Mouse (Mus musculus) liver, adult 2 months (tissue): ENCODE measurements at regions not wholly inside any gene's neighbourhood (a gene's known extent, or its start where the extent isn't known, plus 50 kb on each side); places are given as distances from the start of the nearest gene placed in this dataset.

ENCODE experiments used
- DNase-seq: peaks from one replicate; pipeline ENCODE4 v3.0.0-alpha.2; 2011; ENCODE audit warnings: low read depth, low spot score; ENCODE audit errors: extremely low read depth
- H3K27ac ChIP-seq: fragments of 200-500 bp; replicated peaks from 2 replicates; pipeline ENCODE4 v1.5.1; 2012; ENCODE audit warnings: low read depth, mild to moderate bottlenecking, control low read depth, inconsistent platforms, low read length; ENCODE audit not compliant: insufficient read depth
- H3K27me3 ChIP-seq: fragments of 200-500 bp; 2 replicates; pipeline ENCODE4 v1.6.1; 2012; ENCODE audit warnings: mild to moderate bottlenecking, moderate library complexity, low read length, inconsistent platforms; ENCODE audit not compliant: control insufficient read depth, insufficient read depth
- H3K36me3 ChIP-seq: fragments of 200-500 bp; 2 replicates; pipeline ENCODE4 v1.6.1; 2012; ENCODE audit warnings: low read length, inconsistent platforms; ENCODE audit not compliant: control insufficient read depth, insufficient read depth
- H3K4me1 ChIP-seq: fragments of 200-500 bp; 2 replicates; pipeline ENCODE4 v1.6.1; 2011; ENCODE audit warnings: low read length; ENCODE audit not compliant: control insufficient read depth, insufficient read depth
- H3K4me3 ChIP-seq: fragments of 200-500 bp; 2 replicates; pipeline ENCODE4 v1.5.1; 2011; ENCODE audit warnings: low read depth, mild to moderate bottlenecking, control low read depth, low read length, moderate library complexity; ENCODE audit not compliant: insufficient read depth
- H3K79me2 ChIP-seq: fragments of 200-500 bp; 2 replicates; pipeline ENCODE4 v1.6.1; 2012; ENCODE audit warnings: inconsistent platforms, mild to moderate bottlenecking, low read length, moderate library complexity; ENCODE audit not compliant: control insufficient read depth, insufficient read depth
- H3K9ac ChIP-seq: fragments of 200-500 bp; 2 replicates; pipeline ENCODE4 v1.6.1; 2012; ENCODE audit warnings: low read depth, mild to moderate bottlenecking, control low read depth, inconsistent platforms, low read length
- CTCF ChIP-seq: fragments of 200-500 bp; IDR thresholded peaks from 2 replicates; pipeline ENCODE4 v1.5.1; 2011; ENCODE audit warnings: low read depth, low read length, control low read depth
- POLR2A ChIP-seq: fragments of 200-500 bp; IDR thresholded peaks from 2 replicates; pipeline ENCODE4 v1.6.1; 2011; ENCODE audit warnings: low read length, control low read depth; ENCODE audit not compliant: insufficient read depth; ENCODE audit errors: extremely low read depth
- WGBS: fragments of 180-500 bp; shearing (Covaris S2); methylation state at CpG from one replicate; pipeline ENCODE4 v1.1.7; 2018; 5-methylcytosine and 5-hydroxymethylcytosine counted together

GRCm38 (mm10) chr3:148422205-148422604 is 568.1 kb downstream of the Adgrl2 start:
- no peaks in the 10 kb centered on the region for H3K79me2 ChIP-seq
- no peak overlapping the region for H3K9ac ChIP-seq
- H3K27me3 ChIP-seq: no peaks in the 10 kb centered on the region
- H3K27ac ChIP-seq: no peak overlapping the region
- H3K36me3 ChIP-seq: no peaks in the 10 kb centered on the region
- DNase-seq: no peak
- WGBS: 85% methylated on average over 2 of the region's 2 CpGs
- no peak overlapping the region for H3K4me3 ChIP-seq
- no peak for TF ChIP-seq CTCF
- no peak for TF ChIP-seq POLR2A
- no peaks in the 10 kb centered on the region for H3K4me1 ChIP-seq

DNA sequence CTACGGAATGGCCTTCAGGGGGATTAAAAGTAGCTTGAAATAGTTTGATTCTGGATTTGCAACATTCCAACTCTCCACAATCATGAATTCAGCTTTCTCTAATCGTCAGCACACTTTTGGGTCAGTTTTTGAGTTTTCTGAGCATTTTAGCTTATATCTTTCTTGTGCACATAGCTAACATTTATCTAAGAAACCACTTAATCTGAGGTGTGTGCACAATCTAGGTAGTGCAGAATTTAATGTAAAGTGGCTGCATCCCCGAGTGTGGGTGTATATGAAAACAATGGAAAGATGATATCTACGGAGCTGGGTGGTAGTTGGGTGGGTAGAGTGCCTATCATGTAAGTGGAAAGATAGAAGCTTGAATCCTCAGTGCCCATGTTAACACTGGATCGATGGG is 570.1 kb downstream of the Adgrl2 start:
- no peaks in the 10 kb centered on the region for H3K36me3 ChIP-seq
- no peak overlapping the region for H3K9ac ChIP-seq
- H3K4me1 ChIP-seq: no peaks in the 10 kb centered on the region
- no peaks in the 10 kb centered on the region for H3K79me2 ChIP-seq
- H3K27ac ChIP-seq: no peak overlapping the region
- no peaks in the 10 kb centered on the region for H3K27me3 ChIP-seq
- DNase-seq: no peak
- no peak overlapping the region for H3K4me3 ChIP-seq
- WGBS: 92% methylated on average over 5 of the region's 5 CpGs
- TF ChIP-seq POLR2A (no peak), CTCF (no peak)

GRCm38 (mm10) chr3:148419462-148420074 is 570.8 kb downstream of the Adgrl2 start:
- no peak overlapping the region for H3K4me3 ChIP-seq
- TF ChIP-seq POLR2A: no peak
- TF ChIP-seq CTCF: no peak
- H3K9ac ChIP-seq: no peak overlapping the region
- no peaks in the 10 kb centered on the region for H3K79me2 ChIP-seq
- H3K27ac ChIP-seq: no peak overlapping the region
- H3K36me3 ChIP-seq: no peaks in the 10 kb centered on the region
- WGBS: 71% methylated on average over 2 of the region's 2 CpGs
- DNase-seq: no peak
- H3K27me3 ChIP-seq: no peaks in the 10 kb centered on the region
- no peaks in the 10 kb centered on the region for H3K4me1 ChIP-seq

DNA sequence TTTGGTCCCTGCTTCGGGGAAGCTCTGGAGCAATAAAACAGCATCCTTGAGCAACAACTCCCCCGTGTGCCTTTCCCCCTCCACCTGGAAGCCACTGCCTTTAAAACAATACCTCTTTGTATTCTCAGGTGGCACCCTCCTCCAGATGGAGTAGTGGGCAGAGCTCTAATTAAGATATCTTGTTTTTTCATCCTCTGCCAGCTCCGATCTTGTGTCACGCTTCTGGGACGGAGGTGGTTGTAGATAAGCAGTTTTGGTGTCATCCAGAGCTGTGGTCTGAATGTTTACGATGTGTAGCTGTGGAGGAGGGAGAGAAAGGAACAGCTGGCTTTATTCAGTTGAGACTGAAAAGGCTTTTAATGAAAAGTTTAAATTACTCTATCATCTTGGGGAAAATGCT is 572.3 kb downstream of the Adgrl2 start:
- DNase-seq: no peak
- no peaks in the 10 kb centered on the region for H3K27me3 ChIP-seq
- no peak overlapping the region for H3K27ac ChIP-seq
- H3K4me1 ChIP-seq: no peaks in the 10 kb centered on the region
- H3K9ac ChIP-seq: no peak overlapping the region
- no peak overlapping the region for H3K4me3 ChIP-seq
- H3K79me2 ChIP-seq: no peaks in the 10 kb centered on the region
- TF ChIP-seq POLR2A: no peak
- TF ChIP-seq CTCF: no peak
- 29% methylated on average over 6 of the region's 6 CpGs for WGBS
- H3K36me3 ChIP-seq: no peaks in the 10 kb centered on the region

- Histone ChIP-seq H3K4me1 (no peaks in the 10 kb centered on the region), H3K27me3 (no peaks in the 10 kb centered on the region), H3K79me2 (no peaks in the 10 kb centered on the region), H3K27ac (no peak overlapping the region), H3K36me3 (no peaks in the 10 kb centered on the region), H3K4me3 (no peak overlapping the region), H3K9ac (no peak overlapping the region)
- TF ChIP-seq POLR2A (no peak), CTCF (no peak)
- 89% methylated on average over 7 of the region's 7 CpGs for WGBS
- DNase-seq: no peak
Measured at GRCm38 (mm10) chr3:148415443-148415842, 574.9 kb downstream of the Adgrl2 start.

- TF ChIP-seq CTCF: no peak
- no peak for TF ChIP-seq POLR2A
- no peak overlapping the region for H3K9ac ChIP-seq
- no peak overlapping the region for H3K27ac ChIP-seq
- H3K79me2 ChIP-seq: no peaks in the 10 kb centered on the region
- no peaks in the 10 kb centered on the region for H3K27me3 ChIP-seq
- no peak overlapping the region for H3K4me3 ChIP-seq
- WGBS: 71% methylated on average over 1 of the region's 1 CpGs
- DNase-seq: no peak
- H3K4me1 ChIP-seq: no peaks in the 10 kb centered on the region
- no peaks in the 10 kb centered on the region for H3K36me3 ChIP-seq
Measured at GRCm38 (mm10) chr3:148413027-148413426, 577.3 kb downstream of the Adgrl2 start.
